Mouse (Mus musculus) CH12.LX (cell line): ENCODE results near the gene Slc46a2. TPM values are rescaled to one million over a fixed set of nuclear protein-coding genes. Genes with fewer than 3 reads are reported as not detected.

Experiments
- DNase-seq: peaks from one replicate; pipeline ENCODE4 v3.0.0-alpha.2; 2013; ENCODE audit errors: extremely low read depth
- H3K27ac ChIP-seq: 2 replicates; pipeline ENCODE4 v1.5.1; 2012; ENCODE audit warnings: low read depth, mild to moderate bottlenecking, control low read depth, moderate library complexity; ENCODE audit not compliant: insufficient read depth
- H3K27me3 ChIP-seq: replicated peaks from 2 replicates; pipeline ENCODE3; 2012; ENCODE audit warnings: inconsistent platforms
- H3K36me3 ChIP-seq, 2 experiments: replicated peaks in 1 of 2; 2 replicates each; pipeline versions ENCODE3 to v1.6.1; 2012; ENCODE audit warnings: inconsistent platforms in 1 of 2, low read length in 1 of 2, mild to moderate bottlenecking in 1 of 2, mixed read lengths in 1 of 2, moderate library complexity in 1 of 2; ENCODE audit not compliant: control insufficient read depth in 1 of 2, insufficient read depth in 1 of 2
- H3K4me1 ChIP-seq, 2 experiments: 2 replicates each; pipeline ENCODE4 v1.6.1; 2012; ENCODE audit warnings: inconsistent platforms in 1 of 2, moderate library complexity in 1 of 2; ENCODE audit not compliant: insufficient read depth in 2 of 2, control insufficient read depth in 1 of 2
- H3K4me2 ChIP-seq: 2 replicates; pipeline ENCODE4 v1.6.1; 2012; ENCODE audit warnings: low read depth, mild to moderate bottlenecking, control low read depth; ENCODE audit not compliant: poor library complexity, insufficient read depth, severe bottlenecking
- H3K4me3 ChIP-seq, 3 experiments: fragments of 150-350 bp in 1 of 3; sonication (generic) in 1 of 3; replicated peaks in 1 of 3; 2 replicates each; pipeline versions ENCODE3 to v1.5.1; 2011 to 2012; ENCODE audit warnings: low read depth in 2 of 3, low read length in 2 of 3, mild to moderate bottlenecking in 2 of 3, moderate library complexity in 2 of 3, control low read depth in 1 of 3, improper control_type of control experiment in 1 of 3, inconsistent platforms in 1 of 3, mixed read lengths in 1 of 3; ENCODE audit not compliant: poor library complexity in 1 of 3
- H3K79me2 ChIP-seq: replicated peaks from 2 replicates; pipeline ENCODE4 v1.6.1; 2012; ENCODE audit warnings: mild to moderate bottlenecking, moderate library complexity; ENCODE audit not compliant: control insufficient read depth, poor library complexity, insufficient read depth, severe bottlenecking; ENCODE audit errors: extremely low read depth
- H3K9ac ChIP-seq: 2 replicates; pipeline ENCODE4 v1.6.1; 2012; ENCODE audit warnings: low read depth, mild to moderate bottlenecking, control low read depth, moderate library complexity; ENCODE audit not compliant: insufficient read depth
- H3K9me3 ChIP-seq: replicated peaks from 2 replicates; pipeline ENCODE3; 2012; ENCODE audit warnings: low read length, inconsistent platforms, mixed read lengths
- CHD1 ChIP-seq: IDR thresholded peaks from 2 replicates; pipeline ENCODE4 v1.6.1; 2012; ENCODE audit warnings: low read depth, low read length, improper control_type of control experiment, inconsistent platforms
- CTCF ChIP-seq, 2 experiments: IDR thresholded peaks in 1 of 2; conservative IDR thresholded peaks in 1 of 2; 2 replicates each; pipeline ENCODE4 v1.5.1; 2011 to 2012; ENCODE audit warnings: low read depth in 2 of 2, low read length in 2 of 2, improper control_type of control experiment in 1 of 2, inconsistent platforms in 1 of 2, mild to moderate bottlenecking in 1 of 2, moderate library complexity in 1 of 2
- ELF1 ChIP-seq: IDR thresholded peaks from 2 replicates; pipeline ENCODE4 v1.6.1; 2014; ENCODE audit warnings: low read depth, mild to moderate bottlenecking, inconsistent platforms, low read length, improper control_type of control experiment
- EP300 ChIP-seq: IDR thresholded peaks from 2 replicates; pipeline ENCODE4 v1.6.1; 2011; ENCODE audit warnings: low read length, improper control_type of control experiment
- ETS1 ChIP-seq: conservative IDR thresholded peaks from 2 replicates; pipeline ENCODE4 v1.6.1; 2012; ENCODE audit warnings: low read depth, mild to moderate bottlenecking, inconsistent platforms, low read length, improper control_type of control experiment, moderate library complexity
- HCFC1 ChIP-seq: IDR thresholded peaks from 2 replicates; pipeline ENCODE4 v1.6.1; 2012; ENCODE audit warnings: low read depth, mild to moderate bottlenecking, inconsistent platforms, low read length, improper control_type of control experiment
- JUND ChIP-seq: conservative IDR thresholded peaks from 2 replicates; pipeline ENCODE4 v1.6.1; 2011; ENCODE audit warnings: low read depth, low read length, improper control_type of control experiment
- MAFK ChIP-seq: IDR thresholded peaks from 2 replicates; pipeline ENCODE4 v1.6.1; 2011; ENCODE audit warnings: low read length, improper control_type of control experiment; ENCODE audit not compliant: insufficient replicate concordance
- MAX ChIP-seq: IDR thresholded peaks from 2 replicates; pipeline ENCODE4 v1.6.1; 2011; ENCODE audit warnings: low read length, improper control_type of control experiment
- MEF2A ChIP-seq: IDR thresholded peaks from 2 replicates; pipeline ENCODE4 v1.6.1; 2014; ENCODE audit warnings: low read depth, mild to moderate bottlenecking, inconsistent platforms, low read length, improper control_type of control experiment, borderline replicate concordance
- NELFE ChIP-seq: IDR thresholded peaks from 2 replicates; pipeline ENCODE4 v1.6.1; 2011; ENCODE audit warnings: low read depth, low read length, improper control_type of control experiment
- POLR2A ChIP-seq: IDR thresholded peaks from 2 replicates; pipeline ENCODE4 v1.6.1; 2011; ENCODE audit warnings: low read depth, mild to moderate bottlenecking, improper control_type of control experiment, low read length
- POLR2AphosphoS2 ChIP-seq: IDR thresholded peaks from 2 replicates; pipeline ENCODE4 v1.6.1; 2011; ENCODE audit warnings: low read depth, low read length, improper control_type of control experiment
- RAD21 ChIP-seq: IDR thresholded peaks from 2 replicates; pipeline ENCODE4 v1.6.1; 2011; ENCODE audit warnings: low read depth, mild to moderate bottlenecking, low read length, improper control_type of control experiment, moderate library complexity
- RCOR1 ChIP-seq: conservative IDR thresholded peaks from 2 replicates; pipeline ENCODE4 v1.6.1; 2012; ENCODE audit warnings: low read depth, mild to moderate bottlenecking, inconsistent platforms, low read length, improper control_type of control experiment
- TBP ChIP-seq: conservative IDR thresholded peaks from 2 replicates; pipeline ENCODE4 v1.6.1; 2011; ENCODE audit warnings: low read depth, low read length, improper control_type of control experiment
- UBTF ChIP-seq: IDR thresholded peaks from 2 replicates; pipeline ENCODE4 v1.6.1; 2012; ENCODE audit warnings: low read depth, mild to moderate bottlenecking, inconsistent platforms, low read length, improper control_type of control experiment, moderate library complexity
- USF2 ChIP-seq: conservative IDR thresholded peaks from 2 replicates; pipeline ENCODE4 v1.6.1; 2011; ENCODE audit warnings: low read depth, low read length, improper control_type of control experiment
- ZC3H11A ChIP-seq: IDR thresholded peaks from 2 replicates; pipeline ENCODE4 v1.6.1; 2012; ENCODE audit warnings: low read depth, mild to moderate bottlenecking, inconsistent platforms, low read length, improper control_type of control experiment
- ZMIZ1 ChIP-seq: IDR thresholded peaks from 2 replicates; pipeline ENCODE4 v1.6.1; 2012; ENCODE audit warnings: low read depth, mild to moderate bottlenecking, inconsistent platforms, low read length, improper control_type of control experiment
- ZNF384 ChIP-seq: IDR thresholded peaks from 2 replicates; pipeline ENCODE4 v1.6.1; 2012; ENCODE audit warnings: low read depth, low read length, improper control_type of control experiment, inconsistent platforms
- dilution Hi-C: fragments of 300-500 bp; cut with MboI; formaldehyde crosslinking; loops from 2 replicates; pipeline ENCODE4 v1.14.3; 2020; ENCODE audit warnings: low sequenced_read_pairs; ENCODE audit not compliant: extremely low pct_unique_long_range_greater_than_20kb, extremely low pct_ligation_motif_present
- in situ Hi-C: fragments of 300-500 bp; cut with MboI; formaldehyde crosslinking; loops from 3 replicates; pipeline ENCODE4 v1.14.3; 2019; ENCODE audit warnings: low sequenced_read_pairs, low pct_ligation_motif_present, low pct_unique_long_range_greater_than_20kb, mixed read lengths
- polyA plus RNA-seq: library from polyadenylated mRNA; unstranded; fragments of >175 nt; gene quantifications from 2 replicates; pipeline ENCODE4 v1.2.1, GENCODE M21; 2012; ENCODE audit warnings: low read depth; ENCODE audit not compliant: insufficient read length
- total RNA-seq, 2 experiments: library from RNA; depleted of rRNA; stranded (reverse); fragments of 300-350 nt in 1 of 2; fragments of >200 nt in 1 of 2; gene quantifications; 2 replicates each; pipeline ENCODE4 v1.2.3; 2012 to 2014

The Slc46a2 gene
- total and polyA plus RNA-seq, 3 experiments: not detected

DNA sequence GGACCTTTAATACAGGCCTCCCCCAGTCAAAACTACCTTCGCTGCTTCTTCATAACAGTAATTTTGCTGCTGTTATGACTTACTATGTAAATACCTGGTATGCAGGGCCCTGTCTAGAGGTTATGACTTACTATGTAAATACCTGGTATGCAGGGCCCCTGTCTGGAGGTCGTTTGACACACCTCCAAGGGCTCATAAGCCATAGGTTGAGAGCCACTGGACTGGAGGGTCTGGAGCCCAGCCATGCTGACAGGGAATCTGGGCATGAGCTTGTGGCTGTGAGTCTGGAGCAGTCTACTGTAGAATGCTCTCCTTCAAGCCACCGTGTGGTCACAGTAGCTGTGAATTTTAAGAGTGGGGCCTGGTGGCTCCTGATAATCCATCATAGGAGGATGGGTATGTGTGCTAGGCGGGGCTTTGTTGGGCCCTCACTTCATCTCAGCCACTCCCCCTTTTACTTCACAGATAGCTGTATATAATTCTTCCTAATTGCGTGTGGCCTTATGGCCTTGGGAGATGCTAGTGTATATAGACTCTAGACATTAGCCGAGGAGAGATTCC lies 30.6 kb downstream of the Slc46a2 start:
- in situ Hi-C loops: no loop called here
- TF ChIP-seq ZC3H11A (no peak), ELF1 (no peak), RCOR1 (no peak), MAX (no peak), NELFE (no peak), RAD21 (no peak), MAFK (no peak), UBTF (no peak), USF2 (no peak), MEF2A (no peak), ETS1 (no peak), POLR2A (no peak), CTCF (conservative IDR thresholded peaks at IDR 0.05 in 1 of 2, IDR thresholded peaks at IDR 0.05 in 1 of 2; ENCODE audit: low read depth in 2 of 2, low read length in 2 of 2) (no peak), CHD1 (no peak), ZNF384 (no peak)
- Histone ChIP-seq H3K4me1 (peaks cover 0 to 1% of the 10 kb centered on the region in 2 experiments; a peak in 1 of 4 replicates), H3K79me2 (no peaks in the 10 kb centered on the region), H3K27ac (no peak overlapping the region), H3K9me3 (peaks cover 8% of the 10 kb centered on the region), H3K27me3 (no peaks in the 10 kb centered on the region), H3K4me2 (no peak overlapping the region), H3K36me3 (peaks cover 47 to 94% of the 10 kb centered on the region in 2 experiments), H3K4me3 (no peak overlapping the region), H3K9ac (no peak overlapping the region)
- DNase-seq: no peak
- dilution Hi-C loops: no loop called here

DNA sequence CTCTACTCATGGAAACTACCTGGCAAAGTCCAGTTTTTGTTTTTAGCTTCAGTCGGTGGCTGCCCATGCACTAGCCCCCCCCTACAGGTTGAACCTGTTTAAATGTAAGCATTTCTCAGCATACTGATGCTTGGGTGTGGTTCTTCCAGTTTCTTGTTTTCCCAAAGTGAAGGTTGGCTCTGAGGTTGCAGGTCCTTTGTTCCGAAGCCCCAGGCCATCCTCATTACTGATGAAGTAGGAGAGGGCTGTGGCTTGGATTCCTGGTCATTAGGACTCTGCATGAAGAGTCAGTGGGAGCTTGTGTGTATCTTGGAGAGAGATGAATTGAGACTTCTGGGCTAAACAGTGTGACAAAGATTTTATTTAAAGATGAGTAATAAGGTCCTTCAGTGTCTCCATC lies 33.6 kb downstream of the Slc46a2 start:
- no peak for DNase-seq
- Histone ChIP-seq H3K36me3 (peaks cover 41 to 93% of the 10 kb centered on the region in 2 experiments), H3K9me3 (peaks cover 8% of the 10 kb centered on the region), H3K27ac (no peak overlapping the region), H3K4me3 (no peak overlapping the region), H3K9ac (no peak overlapping the region), H3K27me3 (no peaks in the 10 kb centered on the region), H3K79me2 (no peaks in the 10 kb centered on the region), H3K4me2 (no peak overlapping the region), H3K4me1 (peaks cover 0 to 18% of the 10 kb centered on the region in 2 experiments; a peak in 2 of 4 replicates)
- dilution Hi-C loops: no loop called here
- TF ChIP-seq JUND (no peak), MAFK (no peak), CTCF (conservative IDR thresholded peaks at IDR 0.05 in 1 of 2, IDR thresholded peaks at IDR 0.05 in 1 of 2; ENCODE audit: low read depth in 2 of 2, low read length in 2 of 2) (no peak), EP300 (no peak), POLR2AphosphoS2 (no peak), TBP (no peak), ZMIZ1 (no peak), HCFC1 (no peak)
- in situ Hi-C loops: no loop called here
